Mouse (Mus musculus): ENCODE results near the gene Arid3c. TPM values are rescaled to one million over a fixed set of nuclear protein-coding genes. Genes with fewer than 3 reads are reported as not detected.

The Arid3c gene
- polyA plus RNA-seq, 1 experiment, result 0.57 TPM

DNA sequence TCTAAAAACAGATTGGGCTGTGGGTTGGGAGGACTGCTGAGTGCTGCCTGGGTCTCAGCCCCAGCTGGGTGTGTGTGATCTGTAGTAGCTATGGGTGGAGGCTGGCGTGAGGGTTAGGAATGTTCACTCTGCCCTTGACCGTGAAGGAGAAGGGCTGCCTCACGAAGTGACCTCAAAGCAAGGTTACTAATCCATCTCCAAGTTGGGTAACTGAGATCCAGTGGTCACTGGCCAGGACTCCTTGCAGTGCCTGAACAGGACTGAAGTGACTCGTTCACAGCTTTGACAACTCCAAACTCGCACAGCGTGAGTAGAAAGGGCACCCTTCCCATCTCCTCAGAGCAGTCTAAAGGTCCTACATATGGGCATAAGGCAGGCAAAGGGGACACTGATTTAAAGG, 52.1 kb downstream of the Arid3c start:
- no peak for DNase-seq (ENCODE audit: low read depth)
- TF ChIP-seq CTCF (IDR thresholded peaks at IDR 0.05; ENCODE audit: borderline replicate concordance, extremely low read depth, insufficient read depth, insufficient read length), result no peak
- no peak for TF ChIP-seq POLR2A (IDR thresholded peaks at IDR 0.05; ENCODE audit: borderline replicate concordance, extremely low read depth, insufficient read depth, insufficient read length, poor library complexity, severe bottlenecking)

DNA sequence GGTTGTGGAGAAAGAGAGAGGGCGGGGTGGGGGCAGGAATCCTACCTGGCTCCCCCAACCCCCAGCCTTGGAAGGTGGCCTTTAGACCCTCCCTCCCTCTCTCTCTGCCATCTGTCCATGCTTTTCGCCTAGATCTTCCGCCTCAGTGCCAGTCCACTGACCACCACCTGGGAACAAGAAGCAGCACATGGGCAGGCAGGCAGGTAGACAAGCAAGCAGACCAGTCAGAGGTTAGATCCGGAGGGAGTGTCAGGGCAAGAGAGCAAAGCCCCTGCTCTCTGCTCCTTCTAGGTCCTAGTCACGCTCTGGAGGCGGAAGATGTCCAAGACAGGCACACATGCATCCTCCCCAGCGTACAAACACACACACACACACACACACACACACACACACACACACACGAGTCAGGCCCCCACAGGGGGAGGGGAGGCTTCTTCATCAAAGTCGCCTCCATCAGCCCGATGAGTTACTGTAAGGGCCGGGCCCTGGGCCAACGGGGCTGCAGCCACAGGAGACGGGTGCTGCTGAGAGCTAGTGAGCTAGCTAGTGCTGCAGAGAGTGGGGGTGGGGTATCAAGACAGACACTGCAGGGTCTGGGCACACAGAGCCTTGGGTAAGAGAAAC, 53.8 kb downstream of the Arid3c start:
- TF ChIP-seq CTCF (IDR thresholded peaks at IDR 0.05; ENCODE audit: borderline replicate concordance, extremely low read depth, insufficient read depth, insufficient read length) (no peak), POLR2A (IDR thresholded peaks at IDR 0.05; ENCODE audit: borderline replicate concordance, extremely low read depth, insufficient read depth, insufficient read length, poor library complexity, severe bottlenecking) (no peak)
- peak; percentile 93 for DNase-seq (ENCODE audit: low read depth)

- peak; percentile 79 for DNase-seq (ENCODE audit: low read depth)
- no peak for TF ChIP-seq POLR2A (IDR thresholded peaks at IDR 0.05; ENCODE audit: borderline replicate concordance, extremely low read depth, insufficient read depth, insufficient read length, poor library complexity, severe bottlenecking)
- no peak for TF ChIP-seq CTCF (IDR thresholded peaks at IDR 0.05; ENCODE audit: borderline replicate concordance, extremely low read depth, insufficient read depth, insufficient read length)
These were observed 54.5 kb downstream of the Arid3c start for GRCm38 (mm10) chr4:41676248-41677005.

Other genes starting within 250 kb of the Arid3c start
- 4.0 and 8.3 TPM in 2 replicates for gene AI464131, start 228.1 kb downstream of the Arid3c start, polyA plus RNA-seq (2012; rRNA removed)
- gene 1110017D15Rik, start 213.8 kb downstream of the Arid3c start, polyA plus RNA-seq (2012; rRNA removed), result 8.3 and 10.3 TPM in 2 replicates
- 78.6 and 97.8 TPM in 2 replicates for gene Fam219a, start 161.6 kb downstream of the Arid3c start, polyA plus RNA-seq (2012; rRNA removed)
- gene Dnaic1, start 161.4 kb downstream of the Arid3c start, polyA plus RNA-seq (2012; rRNA removed), result 2.3 and 2.8 TPM in 2 replicates
- 124 and 147 TPM in 2 replicates for gene Enho, start 90.8 kb downstream of the Arid3c start, polyA plus RNA-seq (2012; rRNA removed)
- gene Cntfr, start 34.1 kb downstream of the Arid3c start, polyA plus RNA-seq (2012; rRNA removed), result 62.2 and 109 TPM in 2 replicates
- 31.3 and 32.5 TPM in 2 replicates for gene Il11ra1, start 31.2 kb downstream of the Arid3c start, polyA plus RNA-seq (2012; rRNA removed)
- 53.9 and 79.7 TPM in 2 replicates for gene Rpp25l, start 17.6 kb downstream of the Arid3c start, polyA plus RNA-seq (2012; rRNA removed)
- 157 and 186 TPM in 2 replicates for gene Dctn3, start 8.0 kb downstream of the Arid3c start, polyA plus RNA-seq (2012; rRNA removed)
- 75.4 and 84.6 TPM in 2 replicates for gene Galt, start 24.1 kb upstream of the Arid3c start, polyA plus RNA-seq (2012; rRNA removed)
- gene Sigmar1, start 25.0 kb upstream of the Arid3c start, polyA plus RNA-seq (2012; rRNA removed), result 55.7 and 60.0 TPM in 2 replicates
- 314 and 480 TPM in 2 replicates for gene Ccl27a, start 43.1 kb upstream of the Arid3c start, polyA plus RNA-seq (2012; rRNA removed)
- gene Gm21541, start 172.5 kb upstream of the Arid3c start, polyA plus RNA-seq (2012; rRNA removed), result not detected in 2 replicates
- 8.5 and 12.9 TPM in 2 replicates for gene Gm20878, start 210.4 kb upstream of the Arid3c start, polyA plus RNA-seq (2012; rRNA removed)
- gene Fam205a4, start 234.9 kb upstream of the Arid3c start, polyA plus RNA-seq (2012; rRNA removed), result 0.67 and 1.3 TPM in 2 replicates